Mouse (Mus musculus): ENCODE data around the gene Bicc1.

DNA sequence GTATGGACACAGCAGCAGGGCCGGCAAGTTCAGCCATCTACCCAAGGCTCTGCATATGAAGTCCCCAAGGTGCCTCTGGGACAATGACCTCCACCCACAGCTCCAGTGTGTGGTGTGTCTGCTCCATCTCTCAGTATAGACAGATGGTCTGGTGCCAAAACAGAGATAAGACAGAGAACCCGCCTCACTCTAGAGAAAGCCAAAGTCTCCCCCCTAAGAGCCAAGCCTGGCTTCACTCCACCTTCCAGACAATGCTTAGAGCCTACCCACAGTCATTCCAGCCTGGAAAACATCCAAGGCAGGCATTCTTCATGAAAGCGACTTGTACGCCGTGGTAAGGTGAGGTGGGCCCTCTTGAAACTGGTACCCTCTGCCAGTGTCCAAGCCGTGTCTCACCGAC lies 107.3 kb downstream of the Bicc1 start:
- TF ChIP-seq CTCF (conservative IDR thresholded peaks at IDR 0.05; ENCODE audit: low read length) (no peak), NANOG (IDR thresholded peaks at IDR 0.05; ENCODE audit: borderline replicate concordance, low read length) (no peak), POU5F1 (IDR thresholded peaks at IDR 0.05; ENCODE audit: borderline replicate concordance, low read length) (no peak)

Measured in E14TG2a.4 (cell line).